Mouse (Mus musculus) stomach, postnatal 0 days (tissue): ENCODE data around the gene Arhgap1. TPM values are rescaled to one million over a fixed set of nuclear protein-coding genes. Genes with fewer than 3 reads are reported as not detected.
A peak's percentile ranks its signal among the peaks of the same experiment; 100 is the strongest.
"Not testable (repeated sequence)": the region's sequence is repeated elsewhere in the genome, so short reads cannot be mapped to it uniquely, and the experiment has no call there.

Source experiments
- ATAC-seq: fragments of 200-750 bp; cut with Nextera tagmentation; 2 replicates; pipeline ENCODE4 v1.8.0; 2017; ENCODE audit not compliant: low FRiP score, low TSS enrichment
- DNase-seq: peaks from one replicate; pipeline ENCODE4 v3.0.0-alpha.2; 2016; ENCODE audit warnings: low spot score
- H3K27ac ChIP-seq: fragments of 300-500 bp; sonication (generic); replicated peaks from 2 replicates; pipeline ENCODE4 v1.5.1; 2014; ENCODE audit warnings: mild to moderate bottlenecking, control low read depth
- H3K27me3 ChIP-seq: fragments of 300-500 bp; sonication (generic); 2 replicates; pipeline ENCODE4 v1.6.1; 2014; ENCODE audit warnings: low read length; ENCODE audit not compliant: control insufficient read depth, insufficient read depth
- H3K36me3 ChIP-seq: fragments of 300-500 bp; sonication (generic); 2 replicates; pipeline ENCODE4 v1.6.1; 2014; ENCODE audit warnings: low read length, mixed read lengths; ENCODE audit not compliant: control insufficient read depth, insufficient read depth
- H3K4me1 ChIP-seq: fragments of 300-500 bp; sonication (generic); replicated peaks from 2 replicates; pipeline ENCODE4 v1.6.1; 2014; ENCODE audit warnings: antibody characterized with exemption; ENCODE audit not compliant: control insufficient read depth, insufficient read depth
- H3K4me2 ChIP-seq: fragments of 300-500 bp; sonication (generic); replicated peaks from 2 replicates; pipeline ENCODE4 v1.6.1; 2014; ENCODE audit warnings: low read depth, mild to moderate bottlenecking, control low read depth, moderate library complexity
- H3K4me3 ChIP-seq: fragments of 300-500 bp; sonication (generic); 2 replicates; pipeline ENCODE4 v1.5.1; 2014; ENCODE audit warnings: low read depth, low read length, control low read depth
- H3K9ac ChIP-seq: fragments of 300-500 bp; sonication (generic); 2 replicates; pipeline ENCODE4 v1.6.1; 2014; ENCODE audit warnings: mild to moderate bottlenecking, low read length, control low read depth, mixed read lengths
- H3K9me3 ChIP-seq: fragments of 300-500 bp; sonication (generic); 2 replicates; pipeline ENCODE4 v1.6.1; 2016; ENCODE audit warnings: low read length; ENCODE audit not compliant: control insufficient read depth
- CTCF ChIP-seq: IDR thresholded peaks from 2 replicates; pipeline ENCODE4 v1.5.1; 2016; ENCODE audit warnings: antibody characterized with exemption, low read depth, mild to moderate bottlenecking, moderate library complexity
- EP300 ChIP-seq: optimal IDR thresholded peaks from 2 replicates; pipeline ENCODE3; 2016; ENCODE audit warnings: antibody characterized with exemption
- WGBS: fragments of 180-500 bp; shearing (Covaris S2); extraction: QIAGEN DNeasy Blood & Tissue Kit; methylation state at CpG from one replicate; pipeline ENCODE4 v1.1.7; 2014; 5-methylcytosine and 5-hydroxymethylcytosine counted together
- polyA plus RNA-seq: library from polyadenylated mRNA; unstranded; fragments of >200 nt; fragmentation: Nextera tagmentation; extraction: Ambion mirVana; gene quantifications from 2 replicates; pipeline ENCODE4 v1.2.1, GENCODE M21; 2015

Gene Arhgap1
- 98.9 and 105 TPM in 2 replicates for polyA plus RNA-seq

DNA sequence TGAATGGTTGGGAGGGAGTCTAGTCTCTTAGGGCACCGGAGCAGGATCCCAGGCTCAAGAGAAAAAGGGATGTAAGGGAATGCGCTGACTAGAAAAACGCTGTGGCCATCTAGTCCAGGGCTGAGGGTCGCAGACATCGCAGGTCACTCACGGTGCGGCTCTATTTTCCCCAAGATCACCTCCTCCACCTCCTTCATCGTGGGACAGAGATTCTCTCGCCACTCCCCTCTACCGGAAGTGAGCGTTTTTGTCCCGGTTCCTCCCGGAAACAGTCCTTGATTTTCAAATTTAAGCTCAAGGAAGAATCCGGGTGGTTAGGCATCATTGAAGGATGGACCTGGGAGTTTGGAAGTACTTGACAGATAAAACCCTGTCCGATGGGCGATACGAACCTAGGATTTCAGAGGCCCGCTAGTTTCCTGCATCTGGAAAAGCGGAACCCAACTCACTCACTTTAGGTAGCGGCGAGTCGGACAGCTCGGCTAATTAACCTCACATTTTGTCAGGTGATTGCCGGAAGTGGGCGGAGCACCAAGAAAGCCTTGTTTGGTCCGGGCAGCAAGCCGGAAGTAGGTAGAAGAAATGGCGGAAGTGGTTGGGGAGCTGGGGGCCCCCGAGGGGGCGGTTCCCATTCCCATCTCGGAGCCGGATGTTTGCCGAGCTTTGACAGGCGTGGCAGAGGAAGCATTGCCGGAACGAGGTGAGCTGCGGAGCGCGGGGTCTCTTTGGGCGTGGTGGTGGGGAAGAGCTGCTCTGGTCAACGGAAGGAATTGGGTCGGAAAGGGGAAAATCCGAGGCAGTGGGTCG lies at the start of gene Arhgap1, which contains the start of gene Zfp408:
Gene Arhgap1, plus strand, starts transcription at position 308 of the 807 bp plus-strand sequence.
Gene Zfp408, minus strand, starts transcription at position 239 of the 807 bp plus-strand sequence.
- H3K4me1 ChIP-seq = peaks cover 4% of the 10 kb centered on the region; the same call in 1 of the 2 replicates
- TF ChIP-seq CTCF (0 out of 2 replicates have a peak, but pooled peaks have one; percentile 3), EP300 (no peak)
- DNase-seq = peak; percentile 99
- peaks cover 18% of the 10 kb centered on the region for H3K36me3 ChIP-seq
- WGBS = under 1% methylated on average over 44 of the region's 44 CpGs
- peak within 1 kb of the TSS; percentile 97 for H3K4me2 ChIP-seq
- no peaks in the 10 kb centered on the region for H3K9me3 ChIP-seq
- H3K9ac ChIP-seq = peak within 1 kb of the TSS; percentile 80
- peak within 1 kb of the TSS; percentile 94 for H3K27ac ChIP-seq
- peak; percentile 93 for ATAC-seq
- H3K27me3 ChIP-seq = no peaks in the 10 kb centered on the region
- H3K4me3 ChIP-seq = peak within 1 kb of the TSS; percentile 85

DNA sequence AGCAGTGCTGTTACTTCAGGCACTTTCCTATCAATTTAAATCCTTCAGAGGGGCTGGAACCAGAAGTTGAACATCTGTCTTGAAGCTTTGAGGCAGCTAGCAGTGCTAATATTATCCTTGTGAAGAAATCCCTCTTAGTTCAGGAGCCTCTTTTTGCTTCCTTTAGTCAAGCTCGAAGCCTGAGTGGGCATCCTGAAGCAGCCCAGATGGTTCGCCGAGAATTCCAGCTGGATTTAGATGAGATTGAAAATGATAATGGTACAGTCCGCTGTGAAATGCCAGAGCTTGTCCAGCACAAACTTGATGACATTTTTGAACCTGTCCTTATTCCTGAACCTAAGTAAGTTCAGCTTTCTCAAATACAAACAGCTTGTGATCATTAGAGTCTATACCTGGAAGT lies 49.2 kb upstream of the Arhgap1 start:
- no peak overlapping the region for H3K4me3 ChIP-seq
- peaks cover 24% of the 10 kb centered on the region for H3K36me3 ChIP-seq
- no peak overlapping the region for H3K9ac ChIP-seq
- H3K4me2 ChIP-seq = no peak overlapping the region
- WGBS = 96% methylated on average over 4 of the region's 4 CpGs
- H3K9me3 ChIP-seq = no peaks in the 10 kb centered on the region
- no peaks in the 10 kb centered on the region for H3K4me1 ChIP-seq
- no peak for DNase-seq
- no peak for ATAC-seq
- H3K27me3 ChIP-seq = no peaks in the 10 kb centered on the region
- TF ChIP-seq CTCF = no peak
- TF ChIP-seq EP300 = no peak
- H3K27ac ChIP-seq = no peak overlapping the region

DNA sequence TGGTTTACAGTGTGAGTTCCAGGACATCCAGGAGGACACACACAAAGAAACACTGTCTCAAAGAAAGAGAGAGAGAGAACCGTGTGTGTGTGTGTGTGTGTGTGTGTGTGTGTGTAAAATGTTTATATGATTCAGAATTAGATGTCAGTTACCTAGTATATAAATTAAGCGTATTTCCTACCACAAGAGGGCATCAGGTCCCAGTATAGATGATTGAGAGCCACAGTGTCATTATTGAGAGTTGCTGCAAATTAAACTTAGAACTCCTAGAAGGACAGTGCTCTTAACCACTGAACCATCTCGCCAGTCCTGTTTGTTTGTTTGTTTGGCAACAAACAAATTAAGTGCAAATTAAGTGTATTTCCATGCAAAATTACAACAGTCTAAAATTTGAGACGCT lies 47.3 kb upstream of the Arhgap1 start:
- Histone ChIP-seq H3K4me3 (no peak overlapping the region), H3K36me3 (peaks cover 22% of the 10 kb centered on the region), H3K27me3 (no peaks in the 10 kb centered on the region), H3K4me1 (no peaks in the 10 kb centered on the region), H3K9me3 (no peaks in the 10 kb centered on the region), H3K9ac (no peak overlapping the region), H3K4me2 (no peak overlapping the region), H3K27ac (no peak overlapping the region)
- TF ChIP-seq CTCF (peak; percentile 60), EP300 (no peak)
- no peak for ATAC-seq
- DNase-seq = no peak
- 84% methylated on average over 4 of the region's 4 CpGs for WGBS

DNA sequence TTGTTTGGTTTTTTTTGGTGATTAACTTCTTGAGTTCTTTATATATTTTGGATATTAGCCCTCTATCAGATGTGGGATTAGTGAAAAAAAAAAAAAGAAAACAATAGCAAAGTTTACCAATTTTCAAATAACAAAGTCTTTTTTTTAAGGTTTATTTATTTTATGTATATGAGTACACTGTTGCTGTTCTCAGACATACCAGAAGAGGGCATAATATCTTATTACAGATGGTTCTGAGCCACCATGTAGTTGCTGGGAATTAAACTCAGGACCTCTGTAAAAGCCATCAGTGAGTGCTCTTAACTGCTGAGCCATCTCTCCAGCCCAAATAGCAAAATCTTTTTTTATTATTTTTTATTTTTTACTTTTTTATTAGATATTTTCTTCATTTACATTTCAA lies 40.3 kb upstream of the Arhgap1 start:
- not testable (repeated sequence) for H3K36me3 ChIP-seq

DNA sequence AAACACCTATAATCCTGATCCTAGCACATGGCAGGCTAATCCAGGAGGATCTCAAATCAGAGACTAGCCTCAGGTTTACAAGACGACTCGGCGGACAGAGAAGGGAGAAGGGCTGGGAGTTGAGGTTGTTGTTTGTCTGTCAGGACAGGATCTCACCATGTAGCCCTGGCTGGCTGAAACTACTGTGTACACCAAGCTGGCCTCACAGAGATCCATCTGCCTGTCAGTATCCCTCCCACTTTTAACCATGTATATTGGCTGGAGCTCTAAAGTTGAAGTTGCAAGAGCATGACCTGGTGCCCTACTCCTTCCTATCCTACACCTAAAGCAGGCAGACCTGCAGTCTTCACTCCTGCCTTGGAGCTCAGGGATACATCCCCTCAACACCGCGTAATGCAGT lies 27.3 kb upstream of the Arhgap1 start:
- H3K27me3 ChIP-seq = no peaks in the 10 kb centered on the region
- H3K27ac ChIP-seq = no peak overlapping the region
- WGBS = 89% methylated on average over 5 of the region's 5 CpGs
- H3K9ac ChIP-seq = no peak overlapping the region
- H3K4me3 ChIP-seq = no peak overlapping the region
- no peaks in the 10 kb centered on the region for H3K4me1 ChIP-seq
- no peak overlapping the region for H3K4me2 ChIP-seq
- TF ChIP-seq EP300 (no peak), CTCF (no peak)
- no peak for ATAC-seq
- no peaks in the 10 kb centered on the region for H3K9me3 ChIP-seq
- peaks cover 27% of the 10 kb centered on the region for H3K36me3 ChIP-seq
- DNase-seq = no peak

More for the DNA sequence above, 40.3 kb upstream of the Arhgap1 start:
- not testable (repeated sequence) for H3K4me1 ChIP-seq, H3K4me3 ChIP-seq, H3K27ac ChIP-seq, ATAC-seq, H3K9ac ChIP-seq, H3K9me3 ChIP-seq, H3K27me3 ChIP-seq, H3K4me2 ChIP-seq, DNase-seq
- 0 out of 2 replicates have a peak, but pooled peaks have one; percentile 15 for TF ChIP-seq CTCF

DNA sequence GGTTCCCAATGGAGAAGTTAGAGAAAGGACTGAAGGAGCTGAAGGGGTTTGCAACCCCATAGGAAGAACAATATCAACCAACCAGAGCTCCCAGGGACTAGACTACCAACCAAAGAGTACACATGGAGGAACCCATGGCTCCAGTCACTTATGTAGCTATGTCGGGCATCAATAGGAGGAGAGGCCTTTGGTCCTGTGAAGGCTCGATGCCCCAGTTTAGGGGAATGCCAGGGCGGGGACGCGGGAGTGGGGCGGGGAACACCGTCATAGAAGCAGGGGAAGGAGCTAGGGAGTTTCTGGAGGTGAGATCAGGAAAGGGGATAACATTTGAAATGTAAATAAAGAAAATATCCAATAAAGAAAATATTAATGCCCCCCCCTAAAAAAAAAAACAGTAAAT lies 26.3 kb upstream of the Arhgap1 start:
- not testable (repeated sequence) for H3K27ac ChIP-seq, H3K27me3 ChIP-seq, H3K4me2 ChIP-seq, H3K9me3 ChIP-seq, H3K4me3 ChIP-seq, ATAC-seq, H3K4me1 ChIP-seq, DNase-seq, H3K9ac ChIP-seq
- 84% methylated on average over 7 of the region's 7 CpGs for WGBS
- peaks cover 19% of the 10 kb centered on the region for H3K36me3 ChIP-seq
